Mouse (Mus musculus) 3134 (cell line): ENCODE results near the gene Chdh.
A peak's percentile ranks its signal among the peaks of the same experiment; 100 is the strongest.

Experiments
- DNase-seq: peaks from one replicate; pipeline ENCODE4 v3.0.0-alpha.2; 2011; ENCODE audit warnings: low spot score; ENCODE audit not compliant: insufficient read length; ENCODE audit errors: extremely low read depth

The Chdh gene

GRCm38 (mm10) chr14:30008733-30009575 is at the start of gene Chdh, which contains the start of gene Il17rb:
TSS of gene Chdh (plus strand) at chr14:30009023.
TSS of gene Il17rb (minus strand) at chr14:30008896.
- DNase-seq = peak; percentile 72

- no peak for DNase-seq
These were observed 41.2 kb upstream of the Chdh start for GRCm38 (mm10) chr14:29967611-29968010.

GRCm38 (mm10) chr14:29968075-29968821 is 40.6 kb upstream of the Chdh start, which contains the start of gene Selenok:
TSS of gene Selenok (plus strand) at chr14:29968308.
- DNase-seq = peak; percentile 90

GRCm38 (mm10) chr14:29971446-29971845 is 37.4 kb upstream of the Chdh start:
- no peak for DNase-seq

GRCm38 (mm10) chr14:29971993-29972392 is 36.8 kb upstream of the Chdh start:
- no peak for DNase-seq

- no peak for DNase-seq
These were observed 31.9 kb upstream of the Chdh start for GRCm38 (mm10) chr14:29976927-29977326.

GRCm38 (mm10) chr14:29978254-29979204 is 30.3 kb upstream of the Chdh start, which contains the start of gene Actr8:
TSS of gene Actr8 (plus strand) at chr14:29978337.
- DNase-seq = peak; percentile 98

- no peak for DNase-seq
These were observed 28.2 kb upstream of the Chdh start for GRCm38 (mm10) chr14:29980447-29981205.

- no peak for DNase-seq
These were observed 22.7 kb upstream of the Chdh start for GRCm38 (mm10) chr14:29986096-29986495.

- DNase-seq = no peak
These were observed 21.5 kb upstream of the Chdh start for GRCm38 (mm10) chr14:29987276-29987675.

- DNase-seq = no peak
These were observed 21.1 kb upstream of the Chdh start for GRCm38 (mm10) chr14:29987739-29988138.

- no peak for DNase-seq
These were observed 20.5 kb upstream of the Chdh start for GRCm38 (mm10) chr14:29988337-29988736.

- no peak for DNase-seq
These were observed 13.8 kb upstream of the Chdh start for GRCm38 (mm10) chr14:29994976-29995375.

GRCm38 (mm10) chr14:29996000-29996751 is 12.6 kb upstream of the Chdh start:
- no peak for DNase-seq

- no peak for DNase-seq
These were observed 11.5 kb upstream of the Chdh start for GRCm38 (mm10) chr14:29997345-29997744.

- DNase-seq = no peak
These were observed 9.9 kb upstream of the Chdh start for GRCm38 (mm10) chr14:29998747-29999474.

- no peak for DNase-seq
These were observed 9.4 kb upstream of the Chdh start for GRCm38 (mm10) chr14:29999475-29999811.

GRCm38 (mm10) chr14:30009864-30010560 is 1.2 kb downstream of the Chdh start:
- DNase-seq = peak; percentile 69
